Mouse (Mus musculus) stomach, embryonic 16.5 days (tissue): Measurements from ENCODE around the gene Ston1. TPM values are rescaled to one million over a fixed set of nuclear protein-coding genes. Genes with fewer than 3 reads are reported as not detected.

Experiments used
- ATAC-seq: fragments of 200-750 bp; cut with Nextera tagmentation; 2 replicates; pipeline ENCODE4 v1.8.0; 2017; ENCODE audit warnings: moderate number of reproducible peaks, moderate TSS enrichment; ENCODE audit not compliant: insufficient read depth, low FRiP score
- H3K27ac ChIP-seq: fragments of 300-500 bp; sonication (generic); 2 replicates; pipeline ENCODE4 v1.5.1; 2014; ENCODE audit warnings: low read length
- H3K27me3 ChIP-seq: fragments of 300-500 bp; sonication (generic); 2 replicates; pipeline ENCODE4 v1.6.1; 2014; ENCODE audit warnings: low read length, control low read depth, mixed read lengths; ENCODE audit not compliant: control insufficient read depth, insufficient read depth
- H3K36me3 ChIP-seq: fragments of 300-500 bp; sonication (generic); 2 replicates; pipeline ENCODE4 v1.6.1; 2014; ENCODE audit warnings: low read length; ENCODE audit not compliant: control insufficient read depth, insufficient read depth
- H3K4me1 ChIP-seq: fragments of 300-500 bp; sonication (generic); 2 replicates; pipeline ENCODE4 v1.6.1; 2014; ENCODE audit warnings: low read length, control low read depth, mixed read lengths; ENCODE audit not compliant: control insufficient read depth, insufficient read depth
- H3K4me2 ChIP-seq: fragments of 300-500 bp; sonication (generic); 2 replicates; pipeline ENCODE4 v1.6.1; 2014; ENCODE audit warnings: low read depth, low read length, mixed read lengths
- H3K4me3 ChIP-seq: fragments of 300-500 bp; sonication (generic); replicated peaks from 2 replicates; pipeline ENCODE4 v1.5.1; 2014; ENCODE audit warnings: mild to moderate bottlenecking, low read length
- H3K9ac ChIP-seq: fragments of 300-500 bp; sonication (generic); 2 replicates; pipeline ENCODE4 v1.6.1; 2014; ENCODE audit warnings: low read length
- H3K9me3 ChIP-seq: fragments of 300-500 bp; sonication (generic); replicated peaks from 2 replicates; pipeline ENCODE4 v1.6.1; 2016; ENCODE audit warnings: low read length, control low read depth; ENCODE audit not compliant: control insufficient read depth
- WGBS: fragments of 180-500 bp; shearing (Covaris S2); extraction: QIAGEN DNeasy Blood & Tissue Kit; methylation state at CpG from one replicate; pipeline ENCODE4 v1.1.7; 2014; 5-methylcytosine and 5-hydroxymethylcytosine counted together
- polyA plus RNA-seq: library from polyadenylated mRNA; unstranded; fragments of >200 nt; fragmentation: Nextera tagmentation; extraction: Ambion mirVana; gene quantifications from 2 replicates; pipeline ENCODE4 v1.2.1, GENCODE M21; 2015

Gene Ston1
- polyA plus RNA-seq, 1 experiment from 2014 or later, result 5.3 TPM

GRCm38 (mm10) chr17:88614234-88614633 lies 16.8 kb downstream of the Ston1 start:
- Histone ChIP-seq H3K4me1 (peaks cover 4% of the 10 kb centered on the region), H3K4me3 (no peak overlapping the region), H3K27ac (no peak overlapping the region), H3K27me3 (no peaks in the 10 kb centered on the region), H3K9me3 (no peaks in the 10 kb centered on the region), H3K9ac (no peak overlapping the region), H3K36me3 (no peaks in the 10 kb centered on the region), H3K4me2 (no peak overlapping the region)
- peak; percentile 84 for ATAC-seq
- 43% methylated on average over 3 of the region's 3 CpGs for WGBS

DNA sequence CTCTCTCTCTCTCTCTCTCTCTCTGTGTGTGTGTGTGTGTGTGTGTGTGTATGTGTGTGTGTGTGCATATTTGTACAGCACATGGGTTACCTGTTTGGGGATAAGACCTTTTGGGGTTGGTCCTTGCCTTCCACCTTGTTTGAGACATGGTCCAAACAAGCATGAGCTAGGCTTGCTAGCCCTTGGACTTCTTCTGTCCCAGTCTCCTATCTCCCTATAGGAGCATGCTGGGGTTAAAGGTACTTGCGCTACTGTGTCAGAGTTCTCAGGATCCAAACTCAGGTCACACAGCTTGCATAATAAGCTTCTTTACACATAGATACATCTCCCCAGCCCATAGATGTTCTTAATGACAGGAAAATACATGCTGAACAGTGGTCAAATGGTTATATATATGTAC lies 17.2 kb downstream of the Ston1 start:
- no peaks in the 10 kb centered on the region for H3K36me3 ChIP-seq
- no peak overlapping the region for H3K27ac ChIP-seq
- H3K27me3 ChIP-seq, result no peaks in the 10 kb centered on the region
- no peak for ATAC-seq
- 100% methylated on average over 1 of the region's 1 CpGs for WGBS
- H3K4me2 ChIP-seq, result no peak overlapping the region
- no peaks in the 10 kb centered on the region for H3K9me3 ChIP-seq
- peaks cover 4% of the 10 kb centered on the region for H3K4me1 ChIP-seq
- H3K4me3 ChIP-seq, result no peak overlapping the region
- no peak overlapping the region for H3K9ac ChIP-seq

DNA sequence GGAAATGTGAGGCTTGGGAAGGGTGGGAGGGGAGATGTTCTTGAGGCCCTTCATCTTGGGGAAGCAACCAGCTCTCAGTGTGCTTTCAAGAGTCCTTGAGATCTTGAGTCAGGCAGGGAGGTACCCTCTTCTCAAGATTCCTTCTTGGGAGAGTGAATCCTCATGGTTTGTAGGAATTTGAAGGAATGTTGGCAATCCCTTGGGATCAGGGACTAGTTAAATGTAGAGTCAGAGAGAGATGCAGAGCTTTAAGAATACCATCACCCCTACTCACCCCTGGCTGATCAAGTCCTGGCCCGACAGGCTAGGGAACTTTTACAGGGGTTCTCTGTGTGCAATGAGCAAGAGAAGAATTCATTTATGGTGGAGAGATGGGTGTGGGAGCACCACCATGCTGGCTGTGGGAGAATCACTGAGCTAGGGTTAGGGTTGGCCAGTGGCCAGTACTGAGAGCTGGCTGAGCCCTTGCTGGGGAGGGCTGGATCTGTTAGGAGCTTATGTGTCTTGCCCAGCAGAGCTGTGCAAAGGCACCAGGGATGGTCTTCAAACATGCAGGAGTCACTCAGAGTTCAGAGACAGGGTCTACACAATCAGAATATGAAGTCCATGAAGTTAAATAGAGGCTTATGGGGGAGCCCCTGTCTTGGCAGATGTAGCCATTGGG lies 18.1 kb downstream of the Ston1 start:
- H3K27ac ChIP-seq, result no peak overlapping the region
- H3K4me2 ChIP-seq, result no peak overlapping the region
- 77% methylated on average over 1 of the region's 1 CpGs for WGBS
- H3K36me3 ChIP-seq, result no peaks in the 10 kb centered on the region
- ATAC-seq, result peak; percentile 30; the same call in 1 of the 2 replicates
- H3K27me3 ChIP-seq, result no peaks in the 10 kb centered on the region
- no peak overlapping the region for H3K4me3 ChIP-seq
- peaks cover 4% of the 10 kb centered on the region for H3K4me1 ChIP-seq
- H3K9me3 ChIP-seq, result no peaks in the 10 kb centered on the region
- no peak overlapping the region for H3K9ac ChIP-seq

- Histone ChIP-seq H3K27me3 (no peaks in the 10 kb centered on the region), H3K36me3 (peaks cover 4% of the 10 kb centered on the region; the same call in 1 of the 2 replicates), H3K4me2 (no peak overlapping the region), H3K4me1 (peaks cover 9% of the 10 kb centered on the region), H3K9ac (no peak overlapping the region), H3K27ac (no peak overlapping the region), H3K4me3 (no peak overlapping the region), H3K9me3 (no peaks in the 10 kb centered on the region)
- no peak for ATAC-seq
- WGBS, result 76% methylated on average over 4 of the region's 4 CpGs
Observed at GRCm38 (mm10) chr17:88620935-88621334, 23.5 kb downstream of the Ston1 start.

- no peak overlapping the region for H3K9ac ChIP-seq
- no peak for ATAC-seq
- 75% methylated on average over 3 of the region's 3 CpGs for WGBS
- no peaks in the 10 kb centered on the region for H3K9me3 ChIP-seq
- H3K4me3 ChIP-seq, result no peak overlapping the region
- peaks cover 4% of the 10 kb centered on the region; the same call in 1 of the 2 replicates for H3K36me3 ChIP-seq
- H3K4me1 ChIP-seq, result peaks cover 13% of the 10 kb centered on the region
- H3K27ac ChIP-seq, result no peak overlapping the region
- H3K4me2 ChIP-seq, result no peak overlapping the region
- H3K27me3 ChIP-seq, result no peaks in the 10 kb centered on the region
Observed at GRCm38 (mm10) chr17:88621374-88621773, 23.9 kb downstream of the Ston1 start.

GRCm38 (mm10) chr17:88622711-88623110 lies 25.2 kb downstream of the Ston1 start:
- WGBS, result 84% methylated on average over 1 of the region's 1 CpGs
- H3K27ac ChIP-seq, result no peak overlapping the region
- H3K4me2 ChIP-seq, result no peak overlapping the region
- no peaks in the 10 kb centered on the region for H3K9me3 ChIP-seq
- H3K9ac ChIP-seq, result no peak overlapping the region
- peaks cover 4% of the 10 kb centered on the region; the same call in 1 of the 2 replicates for H3K36me3 ChIP-seq
- H3K27me3 ChIP-seq, result no peaks in the 10 kb centered on the region
- ATAC-seq, result no peak
- H3K4me1 ChIP-seq, result peaks cover 24% of the 10 kb centered on the region
- H3K4me3 ChIP-seq, result no peak overlapping the region

DNA sequence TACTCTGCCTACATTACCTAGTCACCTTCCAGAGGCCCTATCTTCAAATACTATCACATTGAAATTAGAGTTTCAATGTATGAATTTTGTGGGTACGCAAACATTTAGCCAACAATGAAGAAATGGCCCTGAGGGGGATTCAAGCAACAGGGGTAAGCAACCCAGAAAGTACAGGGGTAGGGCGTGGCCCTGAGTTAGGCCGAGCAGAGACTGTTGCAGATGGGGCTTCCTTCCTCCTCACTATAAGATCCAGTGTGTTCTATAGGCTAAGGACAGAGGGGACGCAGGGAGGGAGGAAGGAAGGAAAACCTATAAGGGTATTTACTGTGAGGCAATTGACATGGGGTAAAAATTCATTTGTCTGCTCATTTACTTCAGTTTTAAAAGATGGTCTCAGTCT lies 26.9 kb downstream of the Ston1 start:
- Histone ChIP-seq H3K27me3 (no peaks in the 10 kb centered on the region), H3K4me2 (no peak overlapping the region), H3K9ac (no peak overlapping the region), H3K4me1 (peaks cover 38% of the 10 kb centered on the region), H3K9me3 (no peaks in the 10 kb centered on the region), H3K4me3 (no peak overlapping the region), H3K36me3 (peaks cover 4% of the 10 kb centered on the region; the same call in 1 of the 2 replicates), H3K27ac (no peak overlapping the region)
- ATAC-seq, result no peak
- 83% methylated on average over 4 of the region's 4 CpGs for WGBS

DNA sequence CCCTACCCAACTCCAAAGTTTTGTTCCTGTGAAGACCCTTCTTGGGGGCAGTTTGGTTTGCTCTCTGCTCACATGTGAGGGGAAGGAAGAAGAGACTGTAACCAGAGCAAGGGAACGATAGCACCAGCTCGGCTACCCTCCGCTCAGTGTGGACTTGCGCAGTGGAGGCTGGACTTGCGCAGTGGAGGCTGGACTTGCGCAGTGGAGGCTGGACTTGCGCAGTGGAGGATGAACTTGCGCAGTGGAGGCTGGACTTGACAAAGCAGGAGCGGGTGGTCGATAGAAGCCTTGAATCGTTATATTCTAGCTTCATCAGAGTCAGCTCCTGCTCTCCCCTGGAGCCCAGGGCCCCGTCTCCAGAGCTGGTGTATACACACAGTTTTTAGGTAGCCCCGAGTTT lies 27.9 kb downstream of the Ston1 start:
- peaks cover 48% of the 10 kb centered on the region for H3K4me1 ChIP-seq
- no peak overlapping the region for H3K4me2 ChIP-seq
- WGBS, result 90% methylated on average over 13 of the region's 13 CpGs
- H3K4me3 ChIP-seq, result no peak overlapping the region
- no peak for ATAC-seq
- H3K27me3 ChIP-seq, result no peaks in the 10 kb centered on the region
- H3K27ac ChIP-seq, result peak overlapping the region; percentile 78
- no peaks in the 10 kb centered on the region for H3K9me3 ChIP-seq
- peaks cover 4% of the 10 kb centered on the region; the same call in 1 of the 2 replicates for H3K36me3 ChIP-seq
- H3K9ac ChIP-seq, result no peak overlapping the region

DNA sequence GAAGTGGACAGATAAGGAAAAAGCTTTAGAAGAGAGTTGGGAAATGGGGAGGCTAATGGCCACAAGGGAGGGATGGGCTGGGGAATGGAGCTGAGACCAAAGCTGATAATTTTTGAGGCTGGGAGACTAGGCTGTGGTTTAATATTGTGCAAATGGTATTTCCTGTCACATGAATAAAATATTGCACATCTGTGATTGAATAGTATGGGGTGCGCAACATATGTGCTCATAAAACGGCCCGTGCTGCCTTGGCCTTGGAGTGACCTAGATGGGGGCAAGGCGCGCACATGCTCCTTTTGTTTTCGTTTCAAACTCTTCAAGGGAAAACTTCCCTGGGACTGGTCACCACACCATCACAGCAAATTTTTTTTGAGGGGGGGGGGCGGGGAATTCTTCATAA lies 28.4 kb downstream of the Ston1 start:
- no peak overlapping the region for H3K9ac ChIP-seq
- H3K36me3 ChIP-seq, result peaks cover 4% of the 10 kb centered on the region; the same call in 1 of the 2 replicates
- H3K4me1 ChIP-seq, result peaks cover 53% of the 10 kb centered on the region
- no peaks in the 10 kb centered on the region for H3K27me3 ChIP-seq
- no peaks in the 10 kb centered on the region for H3K9me3 ChIP-seq
- H3K27ac ChIP-seq, result peak overlapping the region; percentile 78
- H3K4me3 ChIP-seq, result no peak overlapping the region; the same call in 1 of the 2 replicates
- ATAC-seq, result no peak
- 45% methylated on average over 7 of the region's 7 CpGs for WGBS
- H3K4me2 ChIP-seq, result peak overlapping the region; percentile 20
